Mouse (Mus musculus): Measurements from ENCODE around the gene Scn1b. TPM values are rescaled to one million over a fixed set of nuclear protein-coding genes. Genes with fewer than 3 reads are reported as not detected.

Scn1b gene
- not detected for polyA plus RNA-seq (2017; shearing (Covaris generic))

GRCm38 (mm10) chr7:31126851-31127724, at the start of gene Scn1b:
Gene Scn1b, minus strand, starts transcription at chr7:31127003.

DNA sequence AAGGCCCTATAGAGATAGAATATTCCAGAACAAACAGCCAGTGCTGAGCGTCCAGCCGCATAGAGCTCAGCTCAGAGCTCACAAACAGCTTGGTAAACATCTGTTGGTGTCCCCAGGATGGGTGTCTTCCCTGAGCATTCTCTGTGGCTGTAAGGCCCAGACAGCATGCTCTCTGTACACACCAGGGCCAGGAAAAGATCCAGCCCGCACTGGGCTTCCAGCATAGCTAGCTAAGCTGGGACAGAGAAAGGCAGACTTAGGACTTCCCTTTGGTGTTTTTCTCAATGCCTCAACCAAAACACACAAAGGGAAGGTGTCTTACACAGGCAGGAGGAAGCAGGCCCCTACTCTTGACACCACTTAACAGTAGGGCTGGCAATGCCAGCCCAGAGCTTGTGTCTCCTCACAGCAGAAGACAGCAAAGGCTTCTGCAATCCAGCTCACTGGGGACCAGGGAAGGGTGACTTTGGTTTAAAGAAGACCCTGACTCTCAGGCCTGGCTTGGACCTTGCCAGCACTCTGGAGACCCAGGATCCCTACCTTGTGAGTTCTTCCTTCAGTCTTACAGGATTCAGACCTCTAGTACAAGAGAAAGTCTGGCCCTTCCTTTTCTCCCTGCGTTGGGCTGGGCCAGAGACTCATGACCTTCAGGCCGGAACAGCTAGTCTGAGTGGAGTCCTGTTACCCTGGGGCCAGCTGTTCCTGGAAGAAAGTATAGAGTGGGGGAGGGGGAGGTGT, 28.7 kb upstream of the Scn1b start, which contains the start of gene Gramd1a:
Gene Gramd1a, minus strand, starts transcription at position 601 of the 738 bp plus-strand sequence.

DNA sequence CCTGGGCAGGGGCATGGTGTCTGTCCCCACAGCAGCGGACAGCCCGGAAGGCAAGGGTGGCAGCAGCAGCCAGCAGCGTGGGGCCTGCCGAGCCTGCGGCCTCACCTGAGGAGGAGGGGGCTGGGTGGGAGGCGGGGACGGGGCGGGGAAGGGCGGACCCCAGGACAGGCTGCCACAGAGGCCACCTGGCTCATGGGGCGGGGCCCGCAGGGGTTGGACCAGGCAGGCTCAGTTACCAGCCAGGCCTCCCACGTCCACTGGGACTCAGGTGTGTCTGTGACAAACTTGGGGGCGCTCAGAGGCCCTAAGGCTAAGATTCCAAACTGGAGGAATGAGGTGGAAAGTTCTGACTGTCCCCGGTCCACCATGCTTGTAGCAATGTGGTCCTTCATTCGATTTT, 11.6 kb downstream of the Scn1b start, which contains the start of gene Hpn:
Gene Hpn, minus strand, starts transcription at position 109 of the 400 bp plus-strand sequence.

DNA sequence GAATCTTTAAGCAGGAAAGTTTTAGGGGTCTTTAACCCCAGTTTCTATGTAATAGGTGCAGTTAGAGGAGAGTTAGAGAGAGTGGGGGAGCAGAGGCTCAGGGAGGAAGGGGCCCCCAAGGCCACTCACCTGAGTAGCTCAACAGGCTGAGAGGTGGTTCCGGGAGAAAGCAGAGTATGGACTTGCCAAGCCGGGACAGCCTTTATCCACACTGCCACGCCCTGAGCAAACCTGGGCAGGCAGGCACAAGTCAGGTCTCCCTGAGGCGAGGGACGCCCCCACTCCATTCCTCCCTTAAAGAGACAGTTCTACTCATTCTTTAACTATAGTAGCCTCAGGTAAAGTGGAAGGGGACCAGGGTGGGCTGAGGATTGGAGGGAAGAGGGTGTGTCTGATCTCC, 50.3 kb downstream of the Scn1b start, which contains the start of gene Fxyd3:
Gene Fxyd3, minus strand, starts transcription at position 213 of the 400 bp plus-strand sequence.

Other genes with a start within 250 kb of the Scn1b start
- gene Cd22, start 246.7 kb downstream of the Scn1b start, polyA plus RNA-seq (2017; shearing (Covaris generic)) = 26.8 TPM
- 0.26 TPM for gene Mag, start 212.1 kb downstream of the Scn1b start, polyA plus RNA-seq (2017; shearing (Covaris generic))
- not detected for gene Hamp2, start 202.3 kb downstream of the Scn1b start, polyA plus RNA-seq (2017; shearing (Covaris generic))
- not detected for gene Hamp, start 183.0 kb downstream of the Scn1b start, polyA plus RNA-seq (2017; shearing (Covaris generic))
- gene Usf2, start 170.2 kb downstream of the Scn1b start, polyA plus RNA-seq (2017; shearing (Covaris generic)) = 14.3 TPM
- 9.2 TPM for gene Lsr, start 153.5 kb downstream of the Scn1b start, polyA plus RNA-seq (2017; shearing (Covaris generic))
- 0.33 TPM for gene Fam187b, start 153.2 kb downstream of the Scn1b start, polyA plus RNA-seq (2017; shearing (Covaris generic))
- gene Fxyd5, start 84.5 kb downstream of the Scn1b start, polyA plus RNA-seq (2017; shearing (Covaris generic)) = 1,577 TPM
- 0.85 TPM for gene Fxyd7, start 75.5 kb downstream of the Scn1b start, polyA plus RNA-seq (2017; shearing (Covaris generic))
- gene Fxyd1, start 69.8 kb downstream of the Scn1b start, polyA plus RNA-seq (2017; shearing (Covaris generic)) = not detected
- not detected for gene Lgi4, start 67.7 kb downstream of the Scn1b start, polyA plus RNA-seq (2017; shearing (Covaris generic))
- gene Fxyd3, start 50.3 kb downstream of the Scn1b start, polyA plus RNA-seq (2017; shearing (Covaris generic)) = not detected
- gene Hpn, start 11.7 kb downstream of the Scn1b start, polyA plus RNA-seq (2017; shearing (Covaris generic)) = not detected
- 372 TPM for gene Gramd1a, start 28.9 kb upstream of the Scn1b start, polyA plus RNA-seq (2017; shearing (Covaris generic))
- gene Scgb2b2, start 163.5 kb upstream of the Scn1b start, polyA plus RNA-seq (2017; shearing (Covaris generic)) = not detected
- gene Scgb1b2, start 164.8 kb upstream of the Scn1b start, polyA plus RNA-seq (2017; shearing (Covaris generic)) = not detected
- gene Scgb2b3, start 235.1 kb upstream of the Scn1b start, polyA plus RNA-seq (2017; shearing (Covaris generic)) = not detected
- gene Scgb1b3, start 248.6 kb upstream of the Scn1b start, polyA plus RNA-seq (2017; shearing (Covaris generic)) = not detected